Mouse (Mus musculus): ENCODE results near the gene Farp2. TPM values are rescaled to one million over a fixed set of nuclear protein-coding genes. Genes with fewer than 3 reads are reported as not detected.

Gene Farp2
- polyA plus RNA-seq (2012; rRNA removed) = 10.4 and 12.5 TPM in 2 replicates

GRCm38 (mm10) chr1:93511585-93512350 lies at the start of gene Farp2:
Farp2 (plus strand) TSS chr1:93512079.
- peak within 1 kb of the TSS; percentile 62 for H3K27ac ChIP-seq (ENCODE audit: insufficient read depth, low read depth, low read length)
- DNase-seq = peak; percentile 99
- peak within 1 kb of the TSS; percentile 94 for H3K4me3 ChIP-seq (ENCODE audit: insufficient read depth, low read depth, low read length)
- no peaks in the 10 kb centered on the region for H3K27me3 ChIP-seq (replicated peaks; ENCODE audit: control insufficient read depth, insufficient read depth, low read length)
- peaks cover 9% of the 10 kb centered on the region; the same call in 1 of the 2 replicates for H3K4me1 ChIP-seq (ENCODE audit: control insufficient read depth, insufficient read depth, low read length)
- TF ChIP-seq POLR2A (IDR thresholded peaks at IDR 0.05; ENCODE audit: low read depth, low read length) = peak; percentile 55
- TF ChIP-seq CTCF (conservative IDR thresholded peaks at IDR 0.05; ENCODE audit: insufficient read depth, insufficient read length, low read depth, low read length) = no peak
- H3K36me3 ChIP-seq (ENCODE audit: control insufficient read depth, insufficient read depth, low read length) = no peaks in the 10 kb centered on the region
- WGBS = under 1% methylated on average over 66 of the region's 71 CpGs

- TF ChIP-seq CTCF (conservative IDR thresholded peaks at IDR 0.05; ENCODE audit: insufficient read depth, insufficient read length, low read depth, low read length) = no peak
- TF ChIP-seq POLR2A (IDR thresholded peaks at IDR 0.05; ENCODE audit: low read depth, low read length) = no peak
- Histone ChIP-seq H3K36me3 (ENCODE audit: control insufficient read depth, insufficient read depth, low read length) (no peaks in the 10 kb centered on the region), H3K4me3 (ENCODE audit: insufficient read depth, low read depth, low read length) (no peak overlapping the region), H3K4me1 (ENCODE audit: control insufficient read depth, insufficient read depth, low read length) (peaks cover 3% of the 10 kb centered on the region; the same call in 1 of the 2 replicates), H3K27me3 (replicated peaks; ENCODE audit: control insufficient read depth, insufficient read depth, low read length) (no peaks in the 10 kb centered on the region), H3K27ac (ENCODE audit: insufficient read depth, low read depth, low read length) (no peak overlapping the region)
- DNase-seq = no peak
Measured at GRCm38 (mm10) chr1:93465066-93465465, 46.8 kb upstream of the Farp2 start.

GRCm38 (mm10) chr1:93465746-93466145 lies 46.1 kb upstream of the Farp2 start:
- no peak for DNase-seq
- Histone ChIP-seq H3K27me3 (replicated peaks; ENCODE audit: control insufficient read depth, insufficient read depth, low read length) (no peaks in the 10 kb centered on the region), H3K27ac (ENCODE audit: insufficient read depth, low read depth, low read length) (no peak overlapping the region), H3K4me3 (ENCODE audit: insufficient read depth, low read depth, low read length) (no peak overlapping the region), H3K4me1 (ENCODE audit: control insufficient read depth, insufficient read depth, low read length) (peaks cover 3% of the 10 kb centered on the region; the same call in 1 of the 2 replicates), H3K36me3 (ENCODE audit: control insufficient read depth, insufficient read depth, low read length) (no peaks in the 10 kb centered on the region)
- TF ChIP-seq CTCF (conservative IDR thresholded peaks at IDR 0.05; ENCODE audit: insufficient read depth, insufficient read length, low read depth, low read length) (no peak), POLR2A (IDR thresholded peaks at IDR 0.05; ENCODE audit: low read depth, low read length) (no peak)

GRCm38 (mm10) chr1:93468626-93469025 lies 43.3 kb upstream of the Farp2 start:
- H3K27ac ChIP-seq (ENCODE audit: insufficient read depth, low read depth, low read length) = no peak overlapping the region
- TF ChIP-seq POLR2A (IDR thresholded peaks at IDR 0.05; ENCODE audit: low read depth, low read length) (no peak), CTCF (conservative IDR thresholded peaks at IDR 0.05; ENCODE audit: insufficient read depth, insufficient read length, low read depth, low read length) (no peak)
- H3K4me1 ChIP-seq (ENCODE audit: control insufficient read depth, insufficient read depth, low read length) = peaks cover 3% of the 10 kb centered on the region; the same call in 1 of the 2 replicates
- 92% methylated on average over 4 of the region's 4 CpGs for WGBS
- H3K4me3 ChIP-seq (ENCODE audit: insufficient read depth, low read depth, low read length) = no peak overlapping the region
- H3K36me3 ChIP-seq (ENCODE audit: control insufficient read depth, insufficient read depth, low read length) = no peaks in the 10 kb centered on the region
- H3K27me3 ChIP-seq (replicated peaks; ENCODE audit: control insufficient read depth, insufficient read depth, low read length) = no peaks in the 10 kb centered on the region
- no peak for DNase-seq

- Histone ChIP-seq H3K4me3 (ENCODE audit: insufficient read depth, low read depth, low read length) (no peak overlapping the region), H3K4me1 (ENCODE audit: control insufficient read depth, insufficient read depth, low read length) (no peaks in the 10 kb centered on the region), H3K27me3 (replicated peaks; ENCODE audit: control insufficient read depth, insufficient read depth, low read length) (no peaks in the 10 kb centered on the region), H3K36me3 (ENCODE audit: control insufficient read depth, insufficient read depth, low read length) (no peaks in the 10 kb centered on the region), H3K27ac (ENCODE audit: insufficient read depth, low read depth, low read length) (no peak overlapping the region)
- no peak for DNase-seq
- WGBS = 90% methylated on average over 3 of the region's 3 CpGs
- TF ChIP-seq CTCF (conservative IDR thresholded peaks at IDR 0.05; ENCODE audit: insufficient read depth, insufficient read length, low read depth, low read length) = no peak
- TF ChIP-seq POLR2A (IDR thresholded peaks at IDR 0.05; ENCODE audit: low read depth, low read length) = no peak
Measured at GRCm38 (mm10) chr1:93475694-93476093, 36.2 kb upstream of the Farp2 start.

GRCm38 (mm10) chr1:93477758-93478585 lies 33.9 kb upstream of the Farp2 start:
- Histone ChIP-seq H3K27me3 (replicated peaks; ENCODE audit: control insufficient read depth, insufficient read depth, low read length) (no peaks in the 10 kb centered on the region), H3K36me3 (ENCODE audit: control insufficient read depth, insufficient read depth, low read length) (no peaks in the 10 kb centered on the region), H3K27ac (ENCODE audit: insufficient read depth, low read depth, low read length) (peak overlapping the region; percentile 97), H3K4me1 (ENCODE audit: control insufficient read depth, insufficient read depth, low read length) (no peaks in the 10 kb centered on the region), H3K4me3 (ENCODE audit: insufficient read depth, low read depth, low read length) (peak overlapping the region; percentile 64)
- TF ChIP-seq CTCF (conservative IDR thresholded peaks at IDR 0.05; ENCODE audit: insufficient read depth, insufficient read length, low read depth, low read length) = peak; percentile 44; the same call in 1 of the 2 replicates
- peak; percentile 55 for TF ChIP-seq POLR2A (IDR thresholded peaks at IDR 0.05; ENCODE audit: low read depth, low read length)
- under 1% methylated on average over 41 of the region's 41 CpGs for WGBS
- DNase-seq = peak; percentile 99

All from kidney, adult 2 months (tissue).